8 mouse cellular contexts compared by ENCODE assay signal in the genomic region with DNA sequence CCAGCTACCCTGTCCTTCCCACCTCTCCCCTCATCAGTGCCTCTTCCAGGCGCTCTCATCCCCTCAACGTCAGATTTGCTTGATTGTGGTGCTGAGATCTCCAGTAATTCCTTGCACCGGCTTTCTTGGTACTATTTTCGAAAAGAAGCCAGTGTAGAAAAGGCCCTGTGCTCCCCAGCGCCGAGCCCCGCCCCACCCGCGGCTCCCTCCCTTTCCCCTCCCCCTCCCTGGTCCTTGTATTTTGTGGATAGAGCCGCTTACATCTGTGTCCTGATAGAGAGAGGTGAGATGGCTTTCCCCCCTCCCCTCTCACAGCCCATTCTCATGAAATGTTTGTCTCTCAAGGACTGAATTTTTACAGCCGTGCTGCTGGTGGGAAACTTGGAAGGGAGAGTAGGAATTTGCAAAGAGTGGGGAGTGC.
DNase-seq lines count a peak whose midpoint lies in the region; ATAC-seq and TF ChIP-seq lines count a peak whose summit lies in the region.

No protein-coding gene starts in this region.

- no peaks in the 10 kb centered on the region for H3K36me3 ChIP-seq in limb, embryonic 13.5 days
- no peaks in the 10 kb centered on the region for H3K36me3 ChIP-seq in stomach, embryonic 16.5 days (ENCODE audit: control insufficient read depth, insufficient read depth, low read length)

- H3K27ac ChIP-seq in limb, embryonic 13.5 days: no peak overlapping the region; the same call in 1 of the 2 replicates
- H3K27ac ChIP-seq in stomach, embryonic 16.5 days (ENCODE audit: low read length): peak overlapping the region; percentile 55

- no peaks in the 10 kb centered on the region for H3K4me1 ChIP-seq in lung, adult 2 months (ENCODE audit: control insufficient read depth, insufficient read depth, low read length)
- peaks cover 42% of the 10 kb centered on the region for H3K4me1 ChIP-seq in limb, embryonic 13.5 days
- peaks cover 6% of the 10 kb centered on the region; the same call in 1 of the 2 replicates for H3K4me1 ChIP-seq in stomach, embryonic 16.5 days (ENCODE audit: control insufficient read depth, insufficient read depth, low read length)

- H3K4me3 ChIP-seq in lung, adult 2 months (replicated peaks; ENCODE audit: extremely low read depth, low read depth, low read length): no peak overlapping the region
- H3K4me3 ChIP-seq in limb, embryonic 13.5 days: peak overlapping the region; percentile 12; the same call in 1 of the 2 replicates
- no peak overlapping the region for H3K4me3 ChIP-seq in stomach, embryonic 16.5 days (replicated peaks; ENCODE audit: low read length)

- peaks cover 37% of the 10 kb centered on the region for H3K27me3 ChIP-seq in limb, embryonic 13.5 days
- H3K27me3 ChIP-seq in stomach, embryonic 16.5 days (ENCODE audit: control insufficient read depth, insufficient read depth, low read length): no peaks in the 10 kb centered on the region

- TF ChIP-seq POLR2A in lung, adult 2 months (IDR thresholded peaks at IDR 0.05; ENCODE audit: borderline replicate concordance, extremely low read depth, low read depth, low read length): no peak

- TF ChIP-seq CTCF in lung, adult 2 months (IDR thresholded peaks at IDR 0.05; ENCODE audit: insufficient read depth, low read length): no peak

- DNase-seq in lung, adult 2 months: peak; percentile 5
- DNase-seq in lung, adult 18-20 months: no peak
- DNase-seq in heart, adult 8-10 months (ENCODE audit: low spot score): peak; percentile 13
- DNase-seq in ovary, adult 18-20 months (ENCODE audit: low spot score): no peak
- no peak for DNase-seq in layer of hippocampus, postnatal 36 days

- peak; percentile 67 for ATAC-seq in limb, embryonic 13.5 days (ENCODE audit: low FRiP score, low read depth)
- peak; percentile 41; the same call in 1 of the 2 replicates for ATAC-seq in stomach, embryonic 16.5 days (ENCODE audit: insufficient read depth, low FRiP score)
- ATAC-seq in erythroid progenitor cell, adult 5-6 weeks (replicated peaks; ENCODE audit: low FRiP score, poor library complexity, severe bottlenecking): no peak

- WGBS in lung, adult 2 months: 15% methylated on average over 11 of the region's 11 CpGs
- WGBS in limb, embryonic 13.5 days: 4% methylated on average over 11 of the region's 11 CpGs
- 2% methylated on average over 11 of the region's 11 CpGs for WGBS in stomach, embryonic 16.5 days

- peak overlapping the region; percentile 25; the same call in 1 of the 2 replicates for H3K9ac ChIP-seq in limb, embryonic 13.5 days
- H3K9ac ChIP-seq in stomach, embryonic 16.5 days (ENCODE audit: low read length): peak overlapping the region; percentile 36; the same call in 1 of the 2 replicates

- peak overlapping the region; percentile 47 for H3K4me2 ChIP-seq in limb, embryonic 13.5 days (replicated peaks)
- peak overlapping the region; percentile 36; the same call in 1 of the 2 replicates for H3K4me2 ChIP-seq in stomach, embryonic 16.5 days (ENCODE audit: low read depth, low read length)

- H3K9me3 ChIP-seq in limb, embryonic 13.5 days: no peaks in the 10 kb centered on the region; the same call in 1 of the 2 replicates
- H3K9me3 ChIP-seq in stomach, embryonic 16.5 days (replicated peaks; ENCODE audit: control insufficient read depth, low read length): no peaks in the 10 kb centered on the region

Comparison
In these comparisons a context has a peak if more than half of its experiments do, and no peak if none do; other contexts are left out.
1. DNase-seq: peak in lung, adult 2 months (single experiment) and heart, adult 8-10 months (single experiment); none in lung, adult 18-20 months (0 of 2), ovary, adult 18-20 months (single experiment) and layer of hippocampus, postnatal 36 days (0 of 2).